Mouse (Mus musculus) T-helper 1 cell (primary cell): Measurements from ENCODE around the gene Rabep2.
"Not testable (repeated sequence)": the region's sequence is repeated elsewhere in the genome, so short reads cannot be mapped to it uniquely, and the experiment has no call there.

Experiments
- in situ Hi-C: fragments of 300-600 bp; cut with MboI, MseI; formaldehyde crosslinking; loops from one replicate; pipeline ENCODE4 v1.15.1; 2025; ENCODE audit warnings: high pct_unique_total_duplicates

Rabep2 gene

GRCm38 (mm10) chr7:126463547-126463946 is 35.0 kb downstream of the Rabep2 start:
- in situ Hi-C loops: no loop called here

- in situ Hi-C loops: no loop called here
Observed at GRCm38 (mm10) chr7:126464121-126464520, 35.6 kb downstream of the Rabep2 start.

- in situ Hi-C loops: no loop called here
Observed at GRCm38 (mm10) chr7:126464836-126465235, 36.3 kb downstream of the Rabep2 start.

GRCm38 (mm10) chr7:126465246-126466030 is 36.9 kb downstream of the Rabep2 start:
- in situ Hi-C loops: no loop called here

- in situ Hi-C loops: no loop called here
Observed at GRCm38 (mm10) chr7:126466116-126466515, 37.6 kb downstream of the Rabep2 start.

GRCm38 (mm10) chr7:126466707-126467106 is 38.1 kb downstream of the Rabep2 start:
- in situ Hi-C loops: no loop called here

- in situ Hi-C loops: no loop called here
Observed at GRCm38 (mm10) chr7:126467271-126467670, 38.7 kb downstream of the Rabep2 start.

- in situ Hi-C loops: no loop called here
Observed at GRCm38 (mm10) chr7:126467834-126468627, 39.5 kb downstream of the Rabep2 start.

- in situ Hi-C loops: no loop called here
Observed at GRCm38 (mm10) chr7:126470077-126470476, 41.5 kb downstream of the Rabep2 start.

- in situ Hi-C loops: no loop called here
Observed at GRCm38 (mm10) chr7:126471361-126471760, 42.8 kb downstream of the Rabep2 start.

GRCm38 (mm10) chr7:126471853-126472252 is 43.3 kb downstream of the Rabep2 start:
- in situ Hi-C loops: no loop called here

- in situ Hi-C loops: no loop called here
Observed at GRCm38 (mm10) chr7:126472306-126472705, 43.7 kb downstream of the Rabep2 start.

GRCm38 (mm10) chr7:126472713-126473112 is 44.2 kb downstream of the Rabep2 start:
- in situ Hi-C loops: no loop called here

GRCm38 (mm10) chr7:126473470-126474086 is 45.0 kb downstream of the Rabep2 start:
- in situ Hi-C loops: no loop called here

GRCm38 (mm10) chr7:126474486-126474955 is 46.0 kb downstream of the Rabep2 start:
- in situ Hi-C loops: no loop called here

GRCm38 (mm10) chr7:126474993-126475581 is 46.5 kb downstream of the Rabep2 start, which contains the start of gene Sh2b1:
TSS of gene Sh2b1 (minus strand) at chr7:126475424.
- in situ Hi-C loops: no loop called here

- in situ Hi-C loops: no loop called here
Observed at GRCm38 (mm10) chr7:126481699-126482098, 53.1 kb downstream of the Rabep2 start.

- in situ Hi-C loops: no loop called here
Observed at GRCm38 (mm10) chr7:126482392-126482871, 53.9 kb downstream of the Rabep2 start.

GRCm38 (mm10) chr7:126487052-126487483 is 58.5 kb downstream of the Rabep2 start, which contains the start of gene Tufm:
TSS of gene Tufm (plus strand) at chr7:126487361.
- in situ Hi-C loops: no loop called here

GRCm38 (mm10) chr7:126487617-126488385 is 59.2 kb downstream of the Rabep2 start:
- in situ Hi-C loops: not testable (repeated sequence)

GRCm38 (mm10) chr7:126491005-126491404 is 62.4 kb downstream of the Rabep2 start:
- in situ Hi-C loops: no loop called here
